Mouse (Mus musculus) embryonic facial prominence, embryonic 15.5 days (tissue): ENCODE measurements at regions not wholly inside any gene's neighbourhood (a gene's known extent, or its start where the extent isn't known, plus 50 kb on each side); places are given as distances from the start of the nearest gene placed in this dataset.

ENCODE experiments used
- ATAC-seq: fragments of 200-750 bp; cut with Nextera tagmentation; 2 replicates; pipeline ENCODE4 v1.8.0; 2017; ENCODE audit warnings: low read depth, moderate TSS enrichment; ENCODE audit not compliant: insufficient number of reproducible peaks, low FRiP score, low TSS enrichment
- H3K27ac ChIP-seq: fragments of 300-500 bp; sonication (generic); replicated peaks from 2 replicates; pipeline ENCODE4 v1.5.1; 2015; ENCODE audit warnings: mild to moderate bottlenecking, inconsistent platforms
- H3K27me3 ChIP-seq: fragments of 300-500 bp; sonication (generic); 2 replicates; pipeline ENCODE4 v1.6.1; 2015; ENCODE audit warnings: inconsistent platforms
- H3K36me3 ChIP-seq: fragments of 300-500 bp; sonication (generic); 2 replicates; pipeline ENCODE4 v1.6.1; 2015; ENCODE audit warnings: mild to moderate bottlenecking, inconsistent platforms
- H3K4me1 ChIP-seq: fragments of 300-500 bp; sonication (generic); 2 replicates; pipeline ENCODE4 v1.6.1; 2015; ENCODE audit warnings: inconsistent platforms
- H3K4me2 ChIP-seq: fragments of 300-500 bp; sonication (generic); replicated peaks from 2 replicates; pipeline ENCODE4 v1.6.1; 2015; ENCODE audit warnings: mild to moderate bottlenecking, inconsistent platforms
- H3K4me3 ChIP-seq: fragments of 300-500 bp; sonication (generic); replicated peaks from 2 replicates; pipeline ENCODE4 v1.5.1; 2015; ENCODE audit warnings: mild to moderate bottlenecking, inconsistent platforms
- H3K9ac ChIP-seq: fragments of 300-500 bp; sonication (generic); 2 replicates; pipeline ENCODE4 v1.6.1; 2015; ENCODE audit warnings: inconsistent platforms
- H3K9me3 ChIP-seq: fragments of 300-500 bp; sonication (generic); replicated peaks from 2 replicates; pipeline ENCODE4 v1.6.1; 2016; ENCODE audit warnings: inconsistent platforms
- WGBS: fragments of 180-500 bp; shearing (Covaris S2); methylation state at CpG from one replicate; pipeline ENCODE4 v1.1.7; 2015; 5-methylcytosine and 5-hydroxymethylcytosine counted together

DNA sequence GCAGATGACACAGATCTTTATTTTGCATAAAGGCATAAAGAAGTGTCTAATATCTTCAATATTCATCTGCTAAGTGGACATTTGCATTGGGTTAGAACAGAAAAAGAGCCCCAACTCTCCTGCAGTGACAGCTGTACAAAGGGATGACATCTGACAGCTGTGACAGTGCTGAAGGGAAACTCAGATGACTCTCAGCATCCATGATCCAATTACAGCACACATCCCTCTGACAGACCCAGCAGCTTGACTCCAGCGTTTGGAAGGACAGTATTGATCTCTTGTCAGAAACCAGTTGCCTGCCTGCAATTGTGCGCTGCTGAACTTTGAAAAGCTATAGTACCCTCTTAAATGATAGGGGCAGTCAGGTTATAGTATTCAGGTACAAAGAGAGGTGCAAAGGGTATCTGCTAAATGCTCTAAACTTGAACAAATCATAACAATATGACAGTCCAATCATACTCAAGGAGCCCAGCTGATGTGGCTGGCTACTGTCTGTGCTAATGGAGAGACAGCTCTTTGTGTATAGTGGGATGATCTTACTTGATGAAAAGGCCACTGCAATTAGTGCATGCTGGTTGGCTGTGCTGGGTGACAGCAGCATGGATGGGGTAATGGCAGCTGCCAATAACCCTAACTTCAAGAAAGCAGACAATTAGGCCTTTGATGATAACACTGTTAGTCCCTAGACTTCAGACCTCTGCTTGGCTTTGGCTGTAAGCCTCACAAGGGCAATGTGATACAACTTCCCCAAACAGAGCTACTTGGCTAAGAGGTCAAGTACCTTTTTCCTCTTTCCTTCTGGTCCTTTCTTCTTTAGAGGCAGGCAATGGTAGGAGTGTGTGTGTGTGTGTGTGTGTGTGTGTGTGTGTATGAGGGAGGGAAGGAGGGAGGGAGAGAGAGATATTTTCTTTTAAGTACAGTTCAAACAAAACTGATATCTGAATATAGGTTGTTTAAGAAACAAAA is 662.9 kb downstream of the Nr4a2 start:
- 46% methylated on average over 2 of the region's 2 CpGs for WGBS

GRCm38 (mm10) chr2:56459430-56459829 is 664.4 kb downstream of the Nr4a2 start:
- 48% methylated on average over 5 of the region's 5 CpGs for WGBS
- H3K9ac ChIP-seq: no peak overlapping the region
- H3K27me3 ChIP-seq: no peaks in the 10 kb centered on the region
- H3K9me3 ChIP-seq: no peaks in the 10 kb centered on the region
- no peak overlapping the region for H3K4me2 ChIP-seq
- no peak for ATAC-seq
- no peak overlapping the region for H3K4me3 ChIP-seq
- no peaks in the 10 kb centered on the region for H3K4me1 ChIP-seq
- no peaks in the 10 kb centered on the region for H3K36me3 ChIP-seq
- H3K27ac ChIP-seq: no peak overlapping the region

More for the DNA sequence above, 662.9 kb downstream of the Nr4a2 start:
- Histone ChIP-seq H3K9me3 (no peaks in the 10 kb centered on the region), H3K27me3 (no peaks in the 10 kb centered on the region), H3K9ac (no peak overlapping the region), H3K4me3 (no peak overlapping the region), H3K36me3 (no peaks in the 10 kb centered on the region), H3K4me2 (no peak overlapping the region), H3K27ac (no peak overlapping the region), H3K4me1 (no peaks in the 10 kb centered on the region)
- ATAC-seq: no peak

GRCm38 (mm10) chr2:56457594-56457993 is 666.2 kb downstream of the Nr4a2 start:
- 43% methylated on average over 1 of the region's 1 CpGs for WGBS
- ATAC-seq: no peak

DNA sequence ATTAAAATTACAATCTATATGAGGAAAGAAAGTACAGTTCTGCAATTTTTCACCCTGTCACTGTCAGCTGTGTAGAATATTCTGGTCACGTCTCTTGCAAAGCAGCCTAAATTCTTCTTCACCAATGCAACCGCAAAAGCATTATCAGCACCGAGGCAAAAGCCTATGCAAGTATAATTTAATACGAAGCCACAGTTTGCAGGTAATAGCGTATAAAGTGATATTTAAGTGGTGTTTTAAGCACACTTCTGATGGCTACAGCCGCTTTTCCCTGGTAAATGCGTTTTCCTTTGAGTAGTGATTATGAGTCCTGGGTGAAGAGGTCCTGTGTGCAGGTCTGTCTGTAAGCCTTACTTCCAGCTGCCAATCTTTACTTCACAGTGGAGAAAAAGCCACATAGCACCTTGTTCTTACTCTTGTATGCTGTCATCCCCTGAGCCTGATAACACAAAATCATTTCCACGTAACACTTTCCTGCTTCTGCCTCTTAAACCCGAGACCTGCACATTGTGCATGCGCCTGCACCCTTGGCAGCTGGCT is 667.9 kb downstream of the Nr4a2 start:
- no peak overlapping the region for H3K4me2 ChIP-seq
- no peaks in the 10 kb centered on the region for H3K36me3 ChIP-seq
- H3K4me1 ChIP-seq: no peaks in the 10 kb centered on the region
- 66% methylated on average over 10 of the region's 10 CpGs for WGBS
- no peak overlapping the region for H3K9ac ChIP-seq
- no peak overlapping the region for H3K4me3 ChIP-seq
- H3K27me3 ChIP-seq: no peaks in the 10 kb centered on the region
- ATAC-seq: no peak
- no peak overlapping the region for H3K27ac ChIP-seq
- H3K9me3 ChIP-seq: no peaks in the 10 kb centered on the region

More at GRCm38 (mm10) chr2:56457594-56457993, 666.2 kb downstream of the Nr4a2 start:
- Histone ChIP-seq H3K27ac (no peak overlapping the region), H3K36me3 (no peaks in the 10 kb centered on the region), H3K4me3 (no peak overlapping the region), H3K4me2 (no peak overlapping the region), H3K4me1 (no peaks in the 10 kb centered on the region), H3K9ac (no peak overlapping the region), H3K27me3 (no peaks in the 10 kb centered on the region), H3K9me3 (no peaks in the 10 kb centered on the region)

DNA sequence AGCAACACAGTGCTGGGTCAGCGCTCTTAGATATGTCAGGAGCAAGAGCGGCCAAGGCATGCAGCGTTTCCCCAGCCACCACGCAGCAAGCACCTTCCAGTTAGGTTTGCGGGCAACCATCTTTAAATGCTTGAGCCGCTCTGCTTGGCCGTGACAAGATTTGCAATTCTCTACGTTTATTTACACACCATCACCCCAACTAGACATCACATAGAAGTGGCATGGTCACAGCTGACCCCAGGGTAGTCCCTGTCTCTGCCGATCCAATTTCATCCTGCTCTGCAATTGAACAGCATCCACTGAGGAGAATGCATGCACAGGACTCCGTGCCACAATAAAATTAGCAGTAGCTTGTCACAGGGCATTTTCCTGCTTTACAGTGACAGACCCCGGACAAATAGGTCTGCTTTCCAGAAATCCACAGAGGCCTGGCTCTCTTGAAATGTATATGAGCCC is 669.2 kb downstream of the Nr4a2 start:
- 13% methylated on average over 11 of the region's 11 CpGs for WGBS
- no peak overlapping the region for H3K4me3 ChIP-seq
- ATAC-seq: no peak
- H3K9ac ChIP-seq: no peak overlapping the region
- no peak overlapping the region for H3K27ac ChIP-seq
- H3K4me1 ChIP-seq: no peaks in the 10 kb centered on the region
- H3K27me3 ChIP-seq: no peaks in the 10 kb centered on the region
- no peaks in the 10 kb centered on the region for H3K36me3 ChIP-seq
- H3K4me2 ChIP-seq: peak overlapping the region; percentile 22; the same call in 1 of the 2 replicates
- H3K9me3 ChIP-seq: no peaks in the 10 kb centered on the region

DNA sequence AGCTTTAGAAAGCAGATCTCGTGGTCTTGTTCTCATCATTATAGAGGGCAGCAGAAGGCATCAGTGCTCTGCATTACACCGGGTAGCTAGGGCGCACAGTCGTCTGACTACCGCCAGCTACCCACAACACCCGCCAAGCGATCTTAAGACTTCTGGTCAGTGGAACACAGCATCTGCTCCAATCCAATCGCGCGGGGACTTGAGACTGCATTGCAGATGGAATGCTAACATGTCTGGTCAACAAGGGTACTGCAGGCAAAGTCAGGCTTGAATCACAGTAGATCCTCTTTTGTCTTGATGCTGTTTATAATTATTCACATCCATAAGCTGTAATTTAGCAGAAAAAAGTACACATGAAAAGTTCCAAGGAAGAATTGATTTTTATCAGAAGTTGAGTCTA is 682.9 kb downstream of the Nr4a2 start:
- no peak for ATAC-seq
- H3K36me3 ChIP-seq: no peaks in the 10 kb centered on the region
- H3K9ac ChIP-seq: no peak overlapping the region
- no peaks in the 10 kb centered on the region for H3K4me1 ChIP-seq
- no peak overlapping the region for H3K4me2 ChIP-seq
- no peak overlapping the region for H3K4me3 ChIP-seq
- WGBS: 78% methylated on average over 10 of the region's 10 CpGs
- H3K9me3 ChIP-seq: no peaks in the 10 kb centered on the region
- H3K27ac ChIP-seq: no peak overlapping the region
- H3K27me3 ChIP-seq: no peaks in the 10 kb centered on the region
